Mouse (Mus musculus): ENCODE results near the gene Sdk2. TPM values are rescaled to one million over a fixed set of nuclear protein-coding genes. Genes with fewer than 3 reads are reported as not detected.

The Sdk2 gene
- polyA plus RNA-seq, 1 experiment from 2014 or later, result 2.5 TPM

- ATAC-seq (ENCODE audit: insufficient read depth, low FRiP score), result no peak
- Histone ChIP-seq H3K36me3 (ENCODE audit: control insufficient read depth, insufficient read depth, low read length) (no peaks in the 10 kb centered on the region), H3K4me2 (ENCODE audit: low read depth, low read length) (no peak overlapping the region), H3K4me3 (replicated peaks; ENCODE audit: low read length) (no peak overlapping the region), H3K27me3 (ENCODE audit: control insufficient read depth, insufficient read depth, low read length) (no peaks in the 10 kb centered on the region), H3K4me1 (ENCODE audit: control insufficient read depth, insufficient read depth, low read length) (0 out of 2 replicates have a peak, but pooled peaks cover 2% of the 10 kb centered on the region), H3K9me3 (replicated peaks; ENCODE audit: control insufficient read depth, low read length) (no peaks in the 10 kb centered on the region), H3K9ac (ENCODE audit: low read length) (no peak overlapping the region), H3K27ac (ENCODE audit: low read length) (no peak overlapping the region)
- 69% methylated on average over 8 of the region's 8 CpGs for WGBS
Observed at GRCm38 (mm10) chr11:113948676-113949075, 118.2 kb downstream of the Sdk2 start.

GRCm38 (mm10) chr11:113942101-113942735, 124.6 kb downstream of the Sdk2 start:
- H3K4me1 ChIP-seq (ENCODE audit: control insufficient read depth, insufficient read depth, low read length), result 0 out of 2 replicates have a peak, but pooled peaks cover 2% of the 10 kb centered on the region
- WGBS, result 66% methylated on average over 9 of the region's 9 CpGs
- H3K9ac ChIP-seq (ENCODE audit: low read length), result no peak overlapping the region
- no peak for ATAC-seq (ENCODE audit: insufficient read depth, low FRiP score)
- H3K36me3 ChIP-seq (ENCODE audit: control insufficient read depth, insufficient read depth, low read length), result no peaks in the 10 kb centered on the region
- no peaks in the 10 kb centered on the region for H3K9me3 ChIP-seq (replicated peaks; ENCODE audit: control insufficient read depth, low read length)
- no peak overlapping the region for H3K27ac ChIP-seq (ENCODE audit: low read length)
- H3K4me3 ChIP-seq (replicated peaks; ENCODE audit: low read length), result no peak overlapping the region
- no peak overlapping the region for H3K4me2 ChIP-seq (ENCODE audit: low read depth, low read length)
- H3K27me3 ChIP-seq (ENCODE audit: control insufficient read depth, insufficient read depth, low read length), result no peaks in the 10 kb centered on the region

GRCm38 (mm10) chr11:113933678-113934077, 133.2 kb downstream of the Sdk2 start:
- no peak overlapping the region for H3K9ac ChIP-seq (ENCODE audit: low read length)
- H3K9me3 ChIP-seq (replicated peaks; ENCODE audit: control insufficient read depth, low read length), result no peaks in the 10 kb centered on the region
- H3K4me1 ChIP-seq (ENCODE audit: control insufficient read depth, insufficient read depth, low read length), result no peaks in the 10 kb centered on the region
- no peak; the same call in 1 of the 2 replicates for ATAC-seq (ENCODE audit: insufficient read depth, low FRiP score)
- H3K36me3 ChIP-seq (ENCODE audit: control insufficient read depth, insufficient read depth, low read length), result no peaks in the 10 kb centered on the region
- H3K27me3 ChIP-seq (ENCODE audit: control insufficient read depth, insufficient read depth, low read length), result no peaks in the 10 kb centered on the region
- no peak overlapping the region for H3K4me2 ChIP-seq (ENCODE audit: low read depth, low read length)
- no peak overlapping the region for H3K4me3 ChIP-seq (replicated peaks; ENCODE audit: low read length)
- H3K27ac ChIP-seq (ENCODE audit: low read length), result no peak overlapping the region
- 65% methylated on average over 9 of the region's 9 CpGs for WGBS

- no peak for ATAC-seq (ENCODE audit: insufficient read depth, low FRiP score)
- Histone ChIP-seq H3K9me3 (replicated peaks; ENCODE audit: control insufficient read depth, low read length) (no peaks in the 10 kb centered on the region), H3K4me3 (replicated peaks; ENCODE audit: low read length) (no peak overlapping the region), H3K27ac (ENCODE audit: low read length) (no peak overlapping the region), H3K27me3 (ENCODE audit: control insufficient read depth, insufficient read depth, low read length) (no peaks in the 10 kb centered on the region), H3K4me1 (ENCODE audit: control insufficient read depth, insufficient read depth, low read length) (no peaks in the 10 kb centered on the region), H3K36me3 (ENCODE audit: control insufficient read depth, insufficient read depth, low read length) (no peaks in the 10 kb centered on the region), H3K4me2 (ENCODE audit: low read depth, low read length) (no peak overlapping the region), H3K9ac (ENCODE audit: low read length) (no peak overlapping the region)
- 60% methylated on average over 7 of the region's 7 CpGs for WGBS
Observed at GRCm38 (mm10) chr11:113932909-113933308, 133.9 kb downstream of the Sdk2 start.

- ATAC-seq (ENCODE audit: insufficient read depth, low FRiP score), result no peak
- H3K27ac ChIP-seq (ENCODE audit: low read length), result no peak overlapping the region
- no peaks in the 10 kb centered on the region for H3K4me1 ChIP-seq (ENCODE audit: control insufficient read depth, insufficient read depth, low read length)
- H3K4me3 ChIP-seq (replicated peaks; ENCODE audit: low read length), result no peak overlapping the region
- no peaks in the 10 kb centered on the region for H3K27me3 ChIP-seq (ENCODE audit: control insufficient read depth, insufficient read depth, low read length)
- H3K36me3 ChIP-seq (ENCODE audit: control insufficient read depth, insufficient read depth, low read length), result no peaks in the 10 kb centered on the region
- no peak overlapping the region for H3K4me2 ChIP-seq (ENCODE audit: low read depth, low read length)
- no peaks in the 10 kb centered on the region for H3K9me3 ChIP-seq (replicated peaks; ENCODE audit: control insufficient read depth, low read length)
- no peak overlapping the region for H3K9ac ChIP-seq (ENCODE audit: low read length)
- WGBS, result 68% methylated on average over 4 of the region's 4 CpGs
Observed at GRCm38 (mm10) chr11:113931701-113932100, 135.1 kb downstream of the Sdk2 start.

GRCm38 (mm10) chr11:113930112-113930511, 136.7 kb downstream of the Sdk2 start:
- WGBS, result 85% methylated on average over 11 of the region's 11 CpGs
- H3K27me3 ChIP-seq (ENCODE audit: control insufficient read depth, insufficient read depth, low read length), result no peaks in the 10 kb centered on the region
- H3K4me1 ChIP-seq (ENCODE audit: control insufficient read depth, insufficient read depth, low read length), result no peaks in the 10 kb centered on the region
- H3K4me2 ChIP-seq (ENCODE audit: low read depth, low read length), result no peak overlapping the region
- H3K36me3 ChIP-seq (ENCODE audit: control insufficient read depth, insufficient read depth, low read length), result no peaks in the 10 kb centered on the region
- H3K27ac ChIP-seq (ENCODE audit: low read length), result no peak overlapping the region
- H3K4me3 ChIP-seq (replicated peaks; ENCODE audit: low read length), result no peak overlapping the region
- no peak for ATAC-seq (ENCODE audit: insufficient read depth, low FRiP score)
- no peaks in the 10 kb centered on the region for H3K9me3 ChIP-seq (replicated peaks; ENCODE audit: control insufficient read depth, low read length)
- H3K9ac ChIP-seq (ENCODE audit: low read length), result no peak overlapping the region

GRCm38 (mm10) chr11:113928831-113929230, 138.0 kb downstream of the Sdk2 start:
- Histone ChIP-seq H3K4me3 (replicated peaks; ENCODE audit: low read length) (no peak overlapping the region), H3K9ac (ENCODE audit: low read length) (no peak overlapping the region), H3K4me2 (ENCODE audit: low read depth, low read length) (no peak overlapping the region), H3K27ac (ENCODE audit: low read length) (no peak overlapping the region), H3K9me3 (replicated peaks; ENCODE audit: control insufficient read depth, low read length) (no peaks in the 10 kb centered on the region), H3K36me3 (ENCODE audit: control insufficient read depth, insufficient read depth, low read length) (no peaks in the 10 kb centered on the region), H3K27me3 (ENCODE audit: control insufficient read depth, insufficient read depth, low read length) (no peaks in the 10 kb centered on the region), H3K4me1 (ENCODE audit: control insufficient read depth, insufficient read depth, low read length) (no peaks in the 10 kb centered on the region)
- no peak for ATAC-seq (ENCODE audit: insufficient read depth, low FRiP score)
- 75% methylated on average over 2 of the region's 2 CpGs for WGBS

- ATAC-seq (ENCODE audit: insufficient read depth, low FRiP score), result no peak
- no peaks in the 10 kb centered on the region for H3K9me3 ChIP-seq (replicated peaks; ENCODE audit: control insufficient read depth, low read length)
- WGBS, result 64% methylated on average over 9 of the region's 9 CpGs
Observed at GRCm38 (mm10) chr11:113928291-113928690, 138.6 kb downstream of the Sdk2 start.

GRCm38 (mm10) chr11:113927826-113928225, 139.0 kb downstream of the Sdk2 start:
- 51% methylated on average over 3 of the region's 3 CpGs for WGBS
- Histone ChIP-seq H3K4me2 (ENCODE audit: low read depth, low read length) (no peak overlapping the region), H3K27me3 (ENCODE audit: control insufficient read depth, insufficient read depth, low read length) (no peaks in the 10 kb centered on the region), H3K9ac (ENCODE audit: low read length) (no peak overlapping the region), H3K4me3 (replicated peaks; ENCODE audit: low read length) (no peak overlapping the region), H3K27ac (ENCODE audit: low read length) (no peak overlapping the region), H3K9me3 (replicated peaks; ENCODE audit: control insufficient read depth, low read length) (no peaks in the 10 kb centered on the region), H3K36me3 (ENCODE audit: control insufficient read depth, insufficient read depth, low read length) (no peaks in the 10 kb centered on the region), H3K4me1 (ENCODE audit: control insufficient read depth, insufficient read depth, low read length) (no peaks in the 10 kb centered on the region)
- ATAC-seq (ENCODE audit: insufficient read depth, low FRiP score), result no peak

More at GRCm38 (mm10) chr11:113928291-113928690, 138.6 kb downstream of the Sdk2 start:
- no peak overlapping the region for H3K27ac ChIP-seq (ENCODE audit: low read length)
- no peak overlapping the region for H3K4me2 ChIP-seq (ENCODE audit: low read depth, low read length)
- no peaks in the 10 kb centered on the region for H3K27me3 ChIP-seq (ENCODE audit: control insufficient read depth, insufficient read depth, low read length)
- H3K4me3 ChIP-seq (replicated peaks; ENCODE audit: low read length), result no peak overlapping the region
- no peaks in the 10 kb centered on the region for H3K4me1 ChIP-seq (ENCODE audit: control insufficient read depth, insufficient read depth, low read length)
- no peak overlapping the region for H3K9ac ChIP-seq (ENCODE audit: low read length)
- no peaks in the 10 kb centered on the region for H3K36me3 ChIP-seq (ENCODE audit: control insufficient read depth, insufficient read depth, low read length)

Data from stomach, embryonic 16.5 days (tissue).